Mouse (Mus musculus) limb, embryonic 10.5 days (tissue): ENCODE data around the gene Cited1. TPM values are rescaled to one million over a fixed set of nuclear protein-coding genes. Genes with fewer than 3 reads are reported as not detected.

Experiments used
- microRNA-seq: library from miRNA; unstranded; fragments of <30 nt; microRNA quantifications from one replicate; pipeline ENCODE4, GENCODE M21; 2017
- polyA plus RNA-seq: library from polyadenylated mRNA; unstranded; fragments of >200 nt; fragmentation: Nextera tagmentation; extraction: Ambion mirVana; gene quantifications from 2 replicates; pipeline ENCODE4 v1.2.1, GENCODE M21; 2016

Cited1 gene
- polyA plus RNA-seq, 1 experiment from 2014 or later, result 27.8 TPM

Small RNA genes lying within 50 kb of the gene (microRNA-seq; reads per million reads assigned to microRNA genes)
- not detected for gene Gm26318

Other genes with a start within 250 kb of the Cited1 start
- gene Rtl5, start 180.9 kb downstream of the Cited1 start, polyA plus RNA-seq, result 1.5 and 2.9 TPM in 2 replicates
- gene Pin4, start 132.7 kb downstream of the Cited1 start, polyA plus RNA-seq, result 81.2 and 96.0 TPM in 2 replicates
- 22.7 and 23.7 TPM in 2 replicates for gene Ercc6l, start 95.1 kb downstream of the Cited1 start, polyA plus RNA-seq
- gene Rps4x, start 62.8 kb downstream of the Cited1 start, polyA plus RNA-seq, result 679 and 777 TPM in 2 replicates